Mouse (Mus musculus): Measurements from ENCODE around the gene 4930402H24Rik. TPM values are rescaled to one million over a fixed set of nuclear protein-coding genes. Genes with fewer than 3 reads are reported as not detected.
A peak's percentile ranks its signal among the peaks of the same experiment; 100 is the strongest.
"Not testable (repeated sequence)": the region's sequence is repeated elsewhere in the genome, so short reads cannot be mapped to it uniquely, and the experiment has no call there.

4930402H24Rik gene
- total RNA-seq, 2 experiments from 2014 or later, result 53.8 to 60.9 TPM

GRCm38 (mm10) chr2:130862091-130862490 lies 44.1 kb downstream of the 4930402H24Rik start:
- intact Hi-C loops (cut with DNase I), result no loop called here
- no peak for DNase-seq

- intact Hi-C loops (cut with DNase I), result no loop called here
These were observed 53.2 kb downstream of the 4930402H24Rik start for GRCm38 (mm10) chr2:130852964-130853363.

GRCm38 (mm10) chr2:130851363-130852246 lies 54.6 kb downstream of the 4930402H24Rik start:
- DNase-seq, result no peak
- intact Hi-C loops (cut with DNase I), result no loop called here

More at GRCm38 (mm10) chr2:130852964-130853363, 53.2 kb downstream of the 4930402H24Rik start:
- no peak for DNase-seq

- DNase-seq, result no peak
- intact Hi-C loops (cut with DNase I), result no loop called here
These were observed 56.5 kb downstream of the 4930402H24Rik start for GRCm38 (mm10) chr2:130849688-130850087.

GRCm38 (mm10) chr2:130848313-130848712 lies 57.9 kb downstream of the 4930402H24Rik start:
- intact Hi-C loops (cut with DNase I), result no loop called here
- DNase-seq, result no peak

- intact Hi-C loops (cut with DNase I), result no loop called here
- no peak for DNase-seq
These were observed 62.6 kb downstream of the 4930402H24Rik start for GRCm38 (mm10) chr2:130843623-130844022.

GRCm38 (mm10) chr2:130840846-130841245 lies 65.4 kb downstream of the 4930402H24Rik start:
- peak in 1 of 2 experiments; percentile 46 for DNase-seq
- intact Hi-C loops (cut with DNase I), result no loop called here

- intact Hi-C loops (cut with DNase I), result loop anchor here (2.0 kb wide), 1 partner anchor 67 kb away; the partner anchor contains the start of genes 4930402H24Rik and Atrn
- DNase-seq, result peak; percentile 81 to 95
These were observed 66.1 kb downstream of the 4930402H24Rik start for GRCm38 (mm10) chr2:130839874-130840661.

- intact Hi-C loops (cut with DNase I), result loop anchor here (2.0 kb wide), 1 partner anchor 67 kb away; the partner anchor contains the start of genes 4930402H24Rik and Atrn
These were observed 66.7 kb downstream of the 4930402H24Rik start for GRCm38 (mm10) chr2:130839528-130839873.

GRCm38 (mm10) chr2:130839084-130839483 lies 67.1 kb downstream of the 4930402H24Rik start:
- peak; percentile 44 to 46 for DNase-seq
- intact Hi-C loops (cut with DNase I), result loop anchor here (2.0 kb wide), 1 partner anchor 68 kb away; the partner anchor contains the start of genes 4930402H24Rik and Atrn

More at GRCm38 (mm10) chr2:130839528-130839873, 66.7 kb downstream of the 4930402H24Rik start:
- DNase-seq, result no peak

- DNase-seq, result no peak
- intact Hi-C loops (cut with DNase I), result loop anchor here (2.0 kb wide), 1 partner anchor 69 kb away; the partner anchor contains the start of genes 4930402H24Rik and Atrn
These were observed 68.1 kb downstream of the 4930402H24Rik start for GRCm38 (mm10) chr2:130838131-130838530.

- DNase-seq, result no peak
- intact Hi-C loops (cut with DNase I), result no loop called here
These were observed 72.5 kb downstream of the 4930402H24Rik start for GRCm38 (mm10) chr2:130833699-130834098.

- intact Hi-C loops (cut with DNase I), result loop anchor here (1.0 kb wide), 1 partner anchor 19 kb away; no protein-coding TSS in a partner anchor
These were observed 73.6 kb downstream of the 4930402H24Rik start for GRCm38 (mm10) chr2:130832582-130832981.

GRCm38 (mm10) chr2:130832012-130832411 lies 74.2 kb downstream of the 4930402H24Rik start:
- DNase-seq, result no peak
- intact Hi-C loops (cut with DNase I), result loop anchor here (1.0 kb wide), 1 partner anchor 19 kb away; no protein-coding TSS in a partner anchor

More at GRCm38 (mm10) chr2:130832582-130832981, 73.6 kb downstream of the 4930402H24Rik start:
- no peak for DNase-seq

- intact Hi-C loops (cut with DNase I), result no loop called here
- DNase-seq, result no peak
These were observed 76.0 kb downstream of the 4930402H24Rik start for GRCm38 (mm10) chr2:130830236-130830635.

- no peak for DNase-seq
- intact Hi-C loops (cut with DNase I), result no loop called here
These were observed 76.7 kb downstream of the 4930402H24Rik start for GRCm38 (mm10) chr2:130829496-130829895.

GRCm38 (mm10) chr2:130828668-130829067 lies 77.5 kb downstream of the 4930402H24Rik start:
- intact Hi-C loops (cut with DNase I), result no loop called here
- no peak for DNase-seq

- DNase-seq; intact Hi-C loops (cut with DNase I): not testable (repeated sequence)
These were observed 78.1 kb downstream of the 4930402H24Rik start for GRCm38 (mm10) chr2:130828066-130828465.

- peak; percentile 63 to 64 for DNase-seq
- intact Hi-C loops (cut with DNase I), result no loop called here
These were observed 78.8 kb downstream of the 4930402H24Rik start for GRCm38 (mm10) chr2:130827410-130827809.

GRCm38 (mm10) chr2:130818838-130819647 lies 87.2 kb downstream of the 4930402H24Rik start:
- intact Hi-C loops (cut with DNase I), result loop anchor here (1.0 kb wide), 1 partner anchor 131 kb away; no protein-coding TSS in a partner anchor
- DNase-seq, result no peak
